Mouse (Mus musculus): ENCODE measurements around the gene Nhlrc3.

DNA sequence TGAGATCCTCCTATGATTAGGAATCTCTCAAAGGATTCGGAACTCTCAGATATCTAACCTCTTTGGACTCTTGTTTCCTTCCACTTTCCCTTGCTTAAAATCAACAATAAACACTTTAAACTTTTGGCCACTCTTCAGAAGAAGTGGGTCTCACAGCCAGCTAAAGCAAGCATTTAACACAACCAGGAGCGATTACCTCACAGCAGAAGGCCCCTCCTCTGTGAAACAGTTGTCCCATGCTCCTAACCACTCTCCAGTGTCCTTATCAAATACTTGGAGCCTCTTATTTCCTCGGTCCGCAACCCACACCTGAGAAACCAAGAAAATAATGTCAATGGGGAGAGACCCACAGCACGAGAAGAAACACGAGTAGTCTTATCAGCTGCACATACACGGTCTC is 9.8 kb downstream of the Nhlrc3 start:
- TF ChIP-seq POLR2A (IDR thresholded peaks at IDR 0.05; ENCODE audit: borderline replicate concordance, extremely low read depth, low read depth, low read length) (no peak), CTCF (IDR thresholded peaks at IDR 0.05; ENCODE audit: insufficient read depth, low read length) (no peak)
